Mouse (Mus musculus) thymus, adult 2 months (tissue): ENCODE measurements around the gene Cldn4.

Source experiments
- CTCF ChIP-seq: fragments of 200-500 bp; IDR thresholded peaks from 2 replicates; pipeline ENCODE4 v1.5.1; 2012; ENCODE audit warnings: mild to moderate bottlenecking, control low read depth, low read length, moderate library complexity, borderline replicate concordance; ENCODE audit not compliant: control insufficient read depth, poor library complexity, insufficient read depth; ENCODE audit errors: extremely low read depth
- POLR2A ChIP-seq: fragments of 200-500 bp; IDR thresholded peaks from 2 replicates; pipeline ENCODE4 v1.6.1; 2012; ENCODE audit warnings: mild to moderate bottlenecking, low read length, control low read depth, moderate library complexity; ENCODE audit not compliant: control insufficient read depth, poor library complexity, insufficient read depth; ENCODE audit errors: extremely low read depth

DNA sequence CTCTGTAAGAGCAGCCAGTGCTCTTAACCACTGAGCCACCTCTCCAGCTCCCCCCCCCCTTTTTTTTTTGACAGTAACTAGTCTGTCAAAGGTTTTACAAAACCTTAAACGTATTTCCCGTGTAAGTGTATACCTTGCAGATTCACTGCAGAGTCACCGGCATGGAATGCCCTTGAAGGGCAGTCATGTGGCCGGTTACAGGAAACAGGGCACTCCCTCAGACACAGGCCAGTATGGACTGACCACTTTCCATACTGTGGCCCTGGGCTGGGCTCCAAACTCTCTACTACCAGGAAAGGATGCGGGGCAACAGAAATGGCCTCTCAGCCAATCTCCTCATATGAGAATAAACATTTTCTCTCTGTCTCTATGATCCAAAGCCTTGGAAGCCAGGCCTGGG lies 8.8 kb upstream of the Cldn4 start:
- no peak for TF ChIP-seq POLR2A
- no peak for TF ChIP-seq CTCF
